Mouse (Mus musculus): ENCODE results near the gene Smarcal1.

GRCm38 (mm10) chr1:72564334-72564962 is 18.6 kb upstream of the Smarcal1 start:
- TF ChIP-seq POLR2A (IDR thresholded peaks at IDR 0.05; ENCODE audit: extremely low read depth, insufficient read depth, low read length) (no peak), CTCF (IDR thresholded peaks at IDR 0.05; ENCODE audit: low read depth, low read length) (no peak)

Measured in liver, adult 2 months (tissue).